Mouse (Mus musculus): ENCODE measurements around the gene Ermard.
"Not testable (repeated sequence)": the region's sequence is repeated elsewhere in the genome, so short reads cannot be mapped to it uniquely, and the experiment has no call there.

The Ermard gene

GRCm38 (mm10) chr17:15041175-15041729 lies at the start of gene Ermard, which contains the start of the genes Tcte3 and Gm3448:
Ermard (plus strand) TSS chr17:15041208.
Tcte3 (minus strand) TSS chr17:15041488.
Gm3448 (minus strand) TSS chr17:15041537.
- peak; percentile 51 for DNase-seq (ENCODE audit: low spot score)

GRCm38 (mm10) chr17:14992522-14993138 lies 48.4 kb upstream of the Ermard start:
- DNase-seq (ENCODE audit: low spot score) = not testable (repeated sequence)

GRCm38 (mm10) chr17:14993139-14993832 lies 47.7 kb upstream of the Ermard start:
- DNase-seq (ENCODE audit: low spot score) = not testable (repeated sequence)

- not testable (repeated sequence) for DNase-seq (ENCODE audit: low spot score)
These were observed 46.9 kb upstream of the Ermard start for GRCm38 (mm10) chr17:14994140-14994539.

GRCm38 (mm10) chr17:15000047-15000446 lies 41.0 kb upstream of the Ermard start:
- not testable (repeated sequence) for DNase-seq (ENCODE audit: low spot score)

- DNase-seq (ENCODE audit: low spot score) = not testable (repeated sequence)
These were observed 31.9 kb upstream of the Ermard start for GRCm38 (mm10) chr17:15009088-15009487.

- not testable (repeated sequence) for DNase-seq (ENCODE audit: low spot score)
These were observed 31.1 kb upstream of the Ermard start, which contains the start of gene Gm3435 for GRCm38 (mm10) chr17:15009706-15010413. Gm3435 (plus strand) TSS chr17:15010176.

GRCm38 (mm10) chr17:15021503-15022220 lies 19.3 kb upstream of the Ermard start:
- peak; percentile 14 for DNase-seq (ENCODE audit: low spot score)

GRCm38 (mm10) chr17:15023878-15024492 lies 17.0 kb upstream of the Ermard start:
- DNase-seq (ENCODE audit: low spot score) = not testable (repeated sequence)

GRCm38 (mm10) chr17:15024502-15025193 lies 16.4 kb upstream of the Ermard start:
- DNase-seq (ENCODE audit: low spot score) = not testable (repeated sequence)

GRCm38 (mm10) chr17:15025513-15025912 lies 15.5 kb upstream of the Ermard start:
- DNase-seq (ENCODE audit: low spot score) = not testable (repeated sequence)

- DNase-seq (ENCODE audit: low spot score) = not testable (repeated sequence)
These were observed 9.6 kb upstream of the Ermard start for GRCm38 (mm10) chr17:15031414-15031813.

- not testable (repeated sequence) for DNase-seq (ENCODE audit: low spot score)
These were observed 553 bp upstream of the Ermard start for GRCm38 (mm10) chr17:15040455-15040854.

- not testable (repeated sequence) for DNase-seq (ENCODE audit: low spot score)
These were observed 9.3 kb downstream of the Ermard start for GRCm38 (mm10) chr17:15050338-15050737.

- not testable (repeated sequence) for DNase-seq (ENCODE audit: low spot score)
These were observed 11.8 kb downstream of the Ermard start for GRCm38 (mm10) chr17:15052766-15053165.

- not testable (repeated sequence) for DNase-seq (ENCODE audit: low spot score)
These were observed 12.3 kb downstream of the Ermard start for GRCm38 (mm10) chr17:15053183-15053828.

GRCm38 (mm10) chr17:15053829-15054200 lies 12.8 kb downstream of the Ermard start:
- not testable (repeated sequence) for DNase-seq (ENCODE audit: low spot score)

- DNase-seq (ENCODE audit: low spot score) = no peak
These were observed 14.9 kb downstream of the Ermard start for GRCm38 (mm10) chr17:15055925-15056324.

GRCm38 (mm10) chr17:15058161-15058591 lies 17.2 kb downstream of the Ermard start:
- DNase-seq (ENCODE audit: low spot score) = no peak

GRCm38 (mm10) chr17:15059646-15060045 lies 18.6 kb downstream of the Ermard start:
- no peak for DNase-seq (ENCODE audit: low spot score)
